Mouse (Mus musculus) left cerebral cortex, adult 18-20 months (tissue): ENCODE measurements at regions not wholly inside any gene's neighbourhood (a gene's known extent, or its start where the extent isn't known, plus 50 kb on each side); places are given as distances from the start of the nearest gene placed in this dataset.

Experiments
- DNase-seq, 2 experiments: peaks; one replicate each; pipeline ENCODE4 v3.0.0; 2021 to 2022; ENCODE audit warnings: low spot score in 2 of 2, mixed read lengths in 1 of 2

GRCm38 (mm10) chr16:95815206-95815731 is 113.4 kb downstream of the Ets2 start:
- DNase-seq = no peak

GRCm38 (mm10) chr16:95814513-95815118 is 112.7 kb downstream of the Ets2 start:
- DNase-seq = peak; percentile 65 to 67

- no peak for DNase-seq
Measured at GRCm38 (mm10) chr16:95811092-95811491, 109.2 kb downstream of the Ets2 start.

- no peak for DNase-seq
Measured at GRCm38 (mm10) chr16:95809127-95809876, 107.4 kb downstream of the Ets2 start.

- no peak for DNase-seq
Measured at GRCm38 (mm10) chr16:95806510-95806909, 104.6 kb downstream of the Ets2 start.

GRCm38 (mm10) chr16:95804199-95804598 is 102.3 kb downstream of the Ets2 start:
- no peak for DNase-seq

- no peak for DNase-seq
Measured at GRCm38 (mm10) chr16:95802641-95803040, 100.8 kb downstream of the Ets2 start.

- no peak for DNase-seq
Measured at GRCm38 (mm10) chr16:95802207-95802606, 100.3 kb downstream of the Ets2 start.

- no peak for DNase-seq
Measured at GRCm38 (mm10) chr16:95800911-95801442, 99.1 kb downstream of the Ets2 start.

GRCm38 (mm10) chr16:95798582-95798981 is 96.7 kb downstream of the Ets2 start:
- peak in 1 of 2 experiments; percentile 29 for DNase-seq

GRCm38 (mm10) chr16:95798099-95798498 is 96.2 kb downstream of the Ets2 start:
- no peak for DNase-seq

- no peak for DNase-seq
Measured at GRCm38 (mm10) chr16:95797141-95797540, 95.3 kb downstream of the Ets2 start.

- no peak for DNase-seq
Measured at GRCm38 (mm10) chr16:95794876-95795275, 93.0 kb downstream of the Ets2 start.

GRCm38 (mm10) chr16:95794281-95794727 is 92.4 kb downstream of the Ets2 start:
- no peak for DNase-seq

GRCm38 (mm10) chr16:95790691-95791090 is 88.8 kb downstream of the Ets2 start:
- DNase-seq = no peak

- no peak for DNase-seq
Measured at GRCm38 (mm10) chr16:95789548-95789947, 87.7 kb downstream of the Ets2 start.

- no peak for DNase-seq
Measured at GRCm38 (mm10) chr16:95781681-95782080, 79.8 kb downstream of the Ets2 start.

- DNase-seq = no peak
Measured at GRCm38 (mm10) chr16:95780431-95780830, 78.6 kb downstream of the Ets2 start.

GRCm38 (mm10) chr16:95778845-95779722 is 77.2 kb downstream of the Ets2 start:
- no peak for DNase-seq

GRCm38 (mm10) chr16:95778173-95778572 is 76.3 kb downstream of the Ets2 start:
- DNase-seq = peak in 1 of 2 experiments; percentile 17
